Mouse (Mus musculus): ENCODE measurements at regions not wholly inside any gene's neighbourhood (a gene's known extent, or its start where the extent isn't known, plus 50 kb on each side); places are given as distances from the start of the nearest gene placed in this dataset.

GRCm38 (mm10) chr17:48786501-48786900, 145.7 kb upstream of the Lrfn2 start:
- in situ Hi-C loops (cut with MboI, MseI): no loop called here

- in situ Hi-C loops (cut with MboI, MseI): no loop called here
Measured at GRCm38 (mm10) chr17:48789846-48790245, 142.3 kb upstream of the Lrfn2 start.

- in situ Hi-C loops (cut with MboI, MseI): no loop called here
Measured at GRCm38 (mm10) chr17:48790526-48790925, 141.7 kb upstream of the Lrfn2 start.

GRCm38 (mm10) chr17:48792954-48793353, 139.2 kb upstream of the Lrfn2 start:
- in situ Hi-C loops (cut with MboI, MseI): no loop called here

GRCm38 (mm10) chr17:48795773-48796172, 136.4 kb upstream of the Lrfn2 start:
- in situ Hi-C loops (cut with MboI, MseI): no loop called here

GRCm38 (mm10) chr17:48798196-48798595, 134.0 kb upstream of the Lrfn2 start:
- in situ Hi-C loops (cut with MboI, MseI): no loop called here

GRCm38 (mm10) chr17:48802673-48803072, 129.5 kb upstream of the Lrfn2 start:
- in situ Hi-C loops (cut with MboI, MseI): no loop called here

- in situ Hi-C loops (cut with MboI, MseI): no loop called here
Measured at GRCm38 (mm10) chr17:48807905-48808304, 124.3 kb upstream of the Lrfn2 start.

- in situ Hi-C loops (cut with MboI, MseI): no loop called here
Measured at GRCm38 (mm10) chr17:48814753-48815504, 117.2 kb upstream of the Lrfn2 start.

GRCm38 (mm10) chr17:48816588-48817324, 115.4 kb upstream of the Lrfn2 start:
- in situ Hi-C loops (cut with MboI, MseI): no loop called here

GRCm38 (mm10) chr17:48817551-48817950, 114.6 kb upstream of the Lrfn2 start:
- in situ Hi-C loops (cut with MboI, MseI): no loop called here

GRCm38 (mm10) chr17:48819703-48820102, 112.5 kb upstream of the Lrfn2 start:
- in situ Hi-C loops (cut with MboI, MseI): no loop called here

GRCm38 (mm10) chr17:48822101-48822876, 109.9 kb upstream of the Lrfn2 start:
- in situ Hi-C loops (cut with MboI, MseI): no loop called here

GRCm38 (mm10) chr17:48823921-48824320, 108.3 kb upstream of the Lrfn2 start:
- in situ Hi-C loops (cut with MboI, MseI): no loop called here

GRCm38 (mm10) chr17:48825212-48825913, 106.8 kb upstream of the Lrfn2 start:
- in situ Hi-C loops (cut with MboI, MseI): no loop called here

GRCm38 (mm10) chr17:48838297-48838979, 93.7 kb upstream of the Lrfn2 start:
- in situ Hi-C loops (cut with MboI, MseI): no loop called here

GRCm38 (mm10) chr17:48847890-48848289, 84.3 kb upstream of the Lrfn2 start:
- in situ Hi-C loops (cut with MboI, MseI): no loop called here

- in situ Hi-C loops (cut with MboI, MseI): no loop called here
Measured at GRCm38 (mm10) chr17:48850910-48851309, 81.3 kb upstream of the Lrfn2 start.

- in situ Hi-C loops (cut with MboI, MseI): no loop called here
Measured at GRCm38 (mm10) chr17:48858891-48859290, 73.3 kb upstream of the Lrfn2 start.

GRCm38 (mm10) chr17:48870443-48870842, 61.7 kb upstream of the Lrfn2 start:
- in situ Hi-C loops (cut with MboI, MseI): no loop called here

- in situ Hi-C loops (cut with MboI, MseI): no loop called here
Measured at GRCm38 (mm10) chr17:48877505-48877904, 54.7 kb upstream of the Lrfn2 start.
